15 mouse cellular contexts compared by ENCODE assay signal in genomic region chrX:142997214-142997613, GRCm38 (mm10).
"Had no signal": no experiment of that assay in that cellular context is flagged by ENCODE, and none has a peak within 500 bp of the region (broad histone marks: within the 10 kb centered on the region; RNA-seq: fewer than 3 reads in every experiment).

No protein-coding gene starts in this region.

- H3K4me3 ChIP-seq: megakaryocyte, embryonic 14.5 days; midbrain, embryonic 13.5 days; midbrain, embryonic 15.5 days; neural tube, embryonic 12.5 days; stomach, embryonic 15.5 days had no signal

- H3K9ac ChIP-seq: lung, embryonic 14.5 days; midbrain, embryonic 13.5 days; midbrain, embryonic 15.5 days; neural tube, embryonic 12.5 days; stomach, embryonic 15.5 days had no signal

- H3K9me3 ChIP-seq: megakaryocyte, embryonic 14.5 days; midbrain, embryonic 13.5 days; midbrain, embryonic 15.5 days; neural tube, embryonic 12.5 days; stomach, embryonic 15.5 days had no signal

- ATAC-seq: midbrain, embryonic 13.5 days; midbrain, embryonic 15.5 days had no signal

- H3K27ac ChIP-seq: midbrain, embryonic 13.5 days; midbrain, embryonic 15.5 days; neural tube, embryonic 12.5 days; stomach, embryonic 15.5 days; stomach, postnatal 0 days had no signal

- DNase-seq: lung, adult 18-20 months; lung, embryonic 14.5 days; lung, postnatal 10 days; lung, postnatal 4 days; right cerebral cortex, postnatal 14 days; thymus, adult 2 months; thymus, postnatal 25 days; thymus, postnatal 4 days had no signal

- H3K4me2 ChIP-seq: lung, embryonic 14.5 days; midbrain, embryonic 11.5 days; midbrain, embryonic 13.5 days; midbrain, embryonic 15.5 days; neural tube, embryonic 12.5 days; stomach, embryonic 15.5 days had no signal

- H3K4me1 ChIP-seq: megakaryocyte, embryonic 14.5 days; midbrain, embryonic 13.5 days; midbrain, embryonic 15.5 days; neural tube, embryonic 12.5 days; stomach, embryonic 15.5 days had no signal

- H3K27me3 ChIP-seq: midbrain, embryonic 15.5 days; neural tube, embryonic 12.5 days; stomach, embryonic 15.5 days had no signal

- H3K36me3 ChIP-seq: midbrain, embryonic 13.5 days; midbrain, embryonic 15.5 days; neural tube, embryonic 12.5 days; stomach, embryonic 15.5 days had no signal
